15 mouse cellular contexts compared by ENCODE assay signal in the genomic region with DNA sequence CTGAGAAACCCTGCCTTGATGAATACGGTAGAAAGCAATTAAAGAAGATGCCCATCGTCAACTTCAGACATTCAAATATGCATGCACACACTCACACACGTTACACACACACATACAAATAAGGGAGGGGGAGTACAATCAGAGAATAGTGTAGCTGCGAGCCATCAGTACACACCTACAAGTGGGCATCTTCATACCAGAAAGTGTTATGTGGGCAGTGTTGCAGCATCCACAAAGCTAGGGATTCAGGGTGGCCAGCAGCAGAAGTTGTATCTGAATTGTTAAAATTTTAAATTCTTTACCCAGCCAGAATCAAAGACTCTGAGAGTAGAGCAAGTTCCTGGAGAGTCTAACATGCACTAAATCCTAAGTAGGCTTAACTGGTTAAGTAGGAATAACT.
"Had no signal": no experiment of that assay in that cellular context is flagged by ENCODE, and none has a peak within 500 bp of the region (broad histone marks: within the 10 kb centered on the region; RNA-seq: fewer than 3 reads in every experiment).

No protein-coding gene starts in this region.

- DNase-seq: retina, postnatal 1 day; right cerebral cortex, postnatal 25 days; right cerebral cortex, postnatal 4 days; spleen, adult 18-20 months; thymus, adult 18-20 months; thymus, adult 2 months; thymus, postnatal 14 days; thymus, postnatal 25 days; thymus, postnatal 36 days; thymus, postnatal 4 days had no signal

- H3K27me3 ChIP-seq: neural tube, embryonic 12.5 days; neural tube, embryonic 13.5 days; neural tube, embryonic 15.5 days; stomach, embryonic 15.5 days had no signal

- H3K9me3 ChIP-seq: neural tube, embryonic 12.5 days; neural tube, embryonic 13.5 days; neural tube, embryonic 15.5 days; stomach, embryonic 15.5 days had no signal

- H3K27ac ChIP-seq: neural tube, embryonic 12.5 days; neural tube, embryonic 13.5 days; neural tube, embryonic 15.5 days; stomach, embryonic 15.5 days; stomach, postnatal 0 days had no signal

- H3K9ac ChIP-seq: neural tube, embryonic 12.5 days; neural tube, embryonic 13.5 days; neural tube, embryonic 15.5 days; stomach, embryonic 15.5 days had no signal

- H3K4me1 ChIP-seq: neural tube, embryonic 12.5 days; neural tube, embryonic 13.5 days; neural tube, embryonic 15.5 days; stomach, embryonic 15.5 days had no signal

- H3K36me3 ChIP-seq: neural tube, embryonic 12.5 days; neural tube, embryonic 13.5 days; neural tube, embryonic 15.5 days; stomach, embryonic 15.5 days had no signal

- H3K4me3 ChIP-seq: neural tube, embryonic 12.5 days; neural tube, embryonic 13.5 days; neural tube, embryonic 15.5 days; stomach, embryonic 15.5 days had no signal
